Mouse (Mus musculus) hindbrain, embryonic 14.5 days (tissue): ENCODE data around the gene Prtg. TPM values are rescaled to one million over a fixed set of nuclear protein-coding genes. Genes with fewer than 3 reads are reported as not detected.
A peak's percentile ranks its signal among the peaks of the same experiment; 100 is the strongest.

Experiments
- ATAC-seq: fragments of 200-750 bp; cut with Nextera tagmentation; 2 replicates; pipeline ENCODE4 v1.8.0; 2017; ENCODE audit warnings: moderate number of reproducible peaks, mild to moderate bottlenecking, moderate TSS enrichment, moderate library complexity; ENCODE audit not compliant: low FRiP score
- DNase-seq: peaks from one replicate; pipeline ENCODE4 v3.0.0-alpha.2; 2015; ENCODE audit warnings: low spot score
- H3K27ac ChIP-seq: fragments of 300-500 bp; sonication (generic); 2 replicates; pipeline ENCODE4 v1.5.1; 2014; ENCODE audit warnings: mild to moderate bottlenecking, moderate library complexity
- H3K27me3 ChIP-seq: fragments of 300-500 bp; sonication (generic); 2 replicates; pipeline ENCODE4 v1.6.1; 2014; ENCODE audit warnings: mild to moderate bottlenecking, low read length, mixed read lengths; ENCODE audit not compliant: control insufficient read depth, insufficient read depth
- H3K36me3 ChIP-seq: fragments of 300-500 bp; sonication (generic); replicated peaks from 2 replicates; pipeline ENCODE4 v1.6.1; 2014; ENCODE audit not compliant: control insufficient read depth, insufficient read depth
- H3K4me1 ChIP-seq: fragments of 300-500 bp; sonication (generic); replicated peaks from 2 replicates; pipeline ENCODE4 v1.6.1; 2014; ENCODE audit warnings: antibody characterized with exemption, low read length, mixed read lengths; ENCODE audit not compliant: control insufficient read depth, insufficient read depth
- H3K4me2 ChIP-seq: fragments of 300-500 bp; sonication (generic); replicated peaks from 2 replicates; pipeline ENCODE4 v1.6.1; 2014; ENCODE audit warnings: mild to moderate bottlenecking, moderate library complexity
- H3K4me3 ChIP-seq: fragments of 300-500 bp; sonication (generic); replicated peaks from 2 replicates; pipeline ENCODE4 v1.5.1; 2014; ENCODE audit warnings: mild to moderate bottlenecking, low read length
- H3K9ac ChIP-seq: fragments of 300-500 bp; sonication (generic); 2 replicates; pipeline ENCODE4 v1.6.1; 2014
- H3K9me3 ChIP-seq: fragments of 300-500 bp; sonication (generic); 2 replicates; pipeline ENCODE4 v1.6.1; 2016; ENCODE audit warnings: low read length; ENCODE audit not compliant: control insufficient read depth
- WGBS: fragments of 180-500 bp; shearing (Covaris S2); extraction: QIAGEN DNeasy Blood & Tissue Kit; methylation state at CpG from one replicate; pipeline ENCODE4 v1.1.7; 2014; 5-methylcytosine and 5-hydroxymethylcytosine counted together
- polyA plus RNA-seq: library from polyadenylated mRNA; unstranded; fragments of >200 nt; fragmentation: Nextera tagmentation; extraction: Ambion mirVana; gene quantifications from 2 replicates; pipeline ENCODE4 v1.2.1, GENCODE M21; 2014

Prtg gene
- polyA plus RNA-seq, 1 experiment from 2014 or later, result 0.98 TPM

DNA sequence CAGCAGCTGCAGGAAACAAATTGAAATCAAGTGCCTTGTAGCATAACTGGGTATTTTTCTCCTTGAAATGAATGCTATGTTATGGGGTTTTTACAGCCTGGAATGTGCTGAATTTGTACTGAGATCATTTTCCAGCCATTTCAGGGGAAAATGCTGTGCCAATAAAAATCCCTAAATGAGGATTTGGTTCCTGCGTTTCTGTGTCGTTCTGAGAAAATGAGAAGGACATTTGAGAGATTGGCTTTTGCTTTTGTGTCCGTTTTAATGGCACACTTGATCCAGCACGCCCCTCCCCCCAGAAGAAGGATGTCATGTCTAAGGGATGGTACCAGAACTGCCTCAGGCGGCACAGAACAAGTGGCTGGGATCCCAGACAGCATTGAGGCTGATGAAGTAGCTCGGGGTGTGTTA, 100.0 kb downstream of the Prtg start:
- DNase-seq (no peak), ATAC-seq (no peak)
- Histone ChIP-seq H3K27ac (peak overlapping the region; percentile 14; the same call in 1 of the 2 replicates), H3K9me3 (no peaks in the 10 kb centered on the region), H3K4me2 (no peak overlapping the region), H3K9ac (0 out of 2 replicates have a peak overlapping the region, but pooled peaks have one; percentile 28), H3K27me3 (no peaks in the 10 kb centered on the region), H3K4me3 (no peak overlapping the region), H3K4me1 (no peaks in the 10 kb centered on the region), H3K36me3 (no peaks in the 10 kb centered on the region)
- 74% methylated on average over 6 of the region's 6 CpGs for WGBS

DNA sequence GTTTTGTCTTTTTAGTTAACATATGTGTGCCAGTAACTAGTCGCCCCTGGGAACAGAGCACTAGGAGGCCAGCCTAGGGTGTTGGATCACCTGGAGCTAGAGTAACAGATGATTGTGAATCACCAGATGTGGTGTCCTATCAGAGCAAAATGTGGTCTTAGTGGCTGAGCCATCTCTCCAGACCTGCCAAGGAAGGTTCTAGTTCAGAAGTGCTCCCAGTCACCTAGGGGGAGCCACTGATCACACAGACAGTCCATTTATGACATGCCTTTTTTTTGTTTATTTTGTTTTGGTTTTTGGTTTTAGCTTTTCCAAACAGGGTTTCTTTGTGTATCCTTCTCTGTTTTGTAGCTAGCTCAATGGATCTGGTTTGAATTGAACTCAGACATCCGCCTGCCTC, 104.7 kb downstream of the Prtg start:
- no peaks in the 10 kb centered on the region for H3K9me3 ChIP-seq
- H3K36me3 ChIP-seq, result no peaks in the 10 kb centered on the region
- no peaks in the 10 kb centered on the region for H3K4me1 ChIP-seq
- H3K9ac ChIP-seq, result no peak overlapping the region
- H3K27me3 ChIP-seq, result no peaks in the 10 kb centered on the region
- H3K4me2 ChIP-seq, result no peak overlapping the region
- no peak overlapping the region for H3K27ac ChIP-seq
- DNase-seq (no peak), ATAC-seq (no peak)
- no peak overlapping the region for H3K4me3 ChIP-seq
- 93% methylated on average over 2 of the region's 2 CpGs for WGBS

DNA sequence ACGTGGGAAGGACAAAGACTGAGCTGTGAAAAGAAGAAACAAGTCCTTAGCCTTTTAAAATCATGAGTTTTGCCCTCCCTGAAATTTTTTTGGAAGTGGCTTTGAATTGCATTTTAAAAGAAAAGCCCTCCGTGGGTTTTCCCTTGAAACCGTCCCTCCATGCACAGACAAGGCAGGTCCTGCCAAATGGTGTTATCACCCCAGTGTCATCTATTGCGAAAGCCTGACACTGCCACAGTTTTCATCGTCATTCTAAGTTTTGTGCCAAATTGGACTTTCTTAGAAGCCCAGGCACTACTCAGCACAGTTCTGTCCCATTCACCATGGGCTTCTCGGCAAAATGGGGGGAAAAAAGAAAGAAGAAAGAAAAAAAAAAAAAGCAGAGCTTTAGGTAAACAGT, 106.9 kb downstream of the Prtg start:
- H3K27ac ChIP-seq, result no peak overlapping the region
- no peak overlapping the region for H3K4me2 ChIP-seq
- ATAC-seq (no peak), DNase-seq (no peak)
- H3K27me3 ChIP-seq, result no peaks in the 10 kb centered on the region
- no peaks in the 10 kb centered on the region for H3K36me3 ChIP-seq
- H3K9ac ChIP-seq, result no peak overlapping the region
- H3K4me1 ChIP-seq, result no peaks in the 10 kb centered on the region
- no peak overlapping the region for H3K4me3 ChIP-seq
- no peaks in the 10 kb centered on the region for H3K9me3 ChIP-seq
- WGBS, result 79% methylated on average over 6 of the region's 6 CpGs

GRCm38 (mm10) chr9:72915728-72916127, 109.1 kb downstream of the Prtg start:
- Histone ChIP-seq H3K27ac (no peak overlapping the region), H3K4me1 (no peaks in the 10 kb centered on the region), H3K4me2 (no peak overlapping the region), H3K9me3 (no peaks in the 10 kb centered on the region), H3K9ac (no peak overlapping the region), H3K4me3 (no peak overlapping the region), H3K36me3 (no peaks in the 10 kb centered on the region), H3K27me3 (no peaks in the 10 kb centered on the region)
- WGBS, result 70% methylated on average over 7 of the region's 7 CpGs
- no peak for ATAC-seq
- no peak for DNase-seq

DNA sequence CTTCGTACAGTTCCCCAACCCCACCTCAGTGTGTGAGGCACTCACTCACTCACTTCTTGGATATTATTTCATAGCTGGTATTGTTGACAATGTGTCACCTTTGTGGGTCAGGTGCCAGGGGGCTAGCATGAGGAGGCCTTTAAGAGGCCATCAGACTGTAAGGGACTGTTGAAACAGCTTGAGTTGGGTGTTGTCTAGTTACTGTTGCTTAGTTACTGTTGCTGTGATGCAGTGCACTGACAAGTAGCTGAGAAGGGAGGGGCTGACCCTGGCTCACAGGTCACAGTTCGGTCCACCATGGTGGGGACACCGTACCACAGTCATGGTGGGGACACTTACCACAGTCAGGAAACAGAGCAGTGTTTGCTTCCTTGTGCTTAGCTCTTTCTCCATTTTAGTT, 116.4 kb downstream of the Prtg start:
- no peaks in the 10 kb centered on the region for H3K36me3 ChIP-seq
- 63% methylated on average over 3 of the region's 3 CpGs for WGBS
- peaks cover 22% of the 10 kb centered on the region for H3K4me1 ChIP-seq
- DNase-seq (no peak), ATAC-seq (no peak)
- no peak overlapping the region for H3K4me2 ChIP-seq
- H3K9ac ChIP-seq, result no peak overlapping the region
- H3K4me3 ChIP-seq, result no peak overlapping the region
- no peak overlapping the region for H3K27ac ChIP-seq
- no peaks in the 10 kb centered on the region for H3K9me3 ChIP-seq
- H3K27me3 ChIP-seq, result no peaks in the 10 kb centered on the region

DNA sequence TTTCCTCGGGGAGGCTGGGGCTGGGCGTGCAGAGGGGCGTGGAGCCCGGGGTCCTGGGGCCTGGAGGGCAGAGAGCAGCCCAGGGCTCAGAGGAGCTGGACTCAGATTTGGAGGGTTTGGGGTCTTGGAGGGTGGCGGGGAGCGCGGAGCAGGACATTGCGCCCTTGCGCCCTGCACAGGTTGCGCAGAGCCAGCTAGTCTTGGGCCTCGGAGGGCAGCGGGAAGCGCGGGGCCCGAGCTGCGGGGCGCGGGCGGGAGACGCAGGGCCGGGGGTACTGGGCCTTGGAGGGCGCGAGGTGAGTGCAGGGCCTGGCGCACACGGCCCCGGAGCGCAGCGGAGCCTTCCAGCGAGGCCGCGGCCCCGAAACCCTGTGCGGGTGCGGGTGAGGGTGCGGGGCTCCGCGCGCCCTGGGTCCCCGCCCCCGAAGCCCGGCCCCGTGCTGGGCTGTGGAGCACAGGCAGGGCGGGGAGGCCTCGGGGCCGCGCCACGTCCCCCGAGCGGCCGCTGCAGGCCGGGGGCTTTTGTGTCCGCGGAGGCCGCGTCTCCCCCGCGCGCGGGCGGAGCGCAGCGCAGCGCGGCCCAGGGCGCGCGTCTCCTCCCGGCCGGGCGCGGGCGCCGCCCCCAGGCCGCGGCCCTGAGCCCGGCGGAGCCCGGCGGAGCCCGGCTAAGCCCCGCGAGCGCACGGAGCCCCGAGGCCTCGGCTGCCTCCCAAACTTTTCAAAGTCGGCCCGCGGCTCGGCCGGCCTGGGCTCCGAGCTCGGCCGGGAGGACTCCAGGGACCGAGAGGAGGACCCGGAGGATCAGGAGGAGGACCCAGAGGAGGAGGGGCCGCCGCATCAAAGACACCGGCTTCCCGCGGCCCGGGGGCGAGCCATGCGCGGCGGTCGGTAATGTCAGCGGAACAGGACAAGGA, 118.6 kb downstream of the Prtg start, which contains the start of gene Pygo1:
Gene Pygo1 (plus strand): TSS at position 625 of the 914 bp plus-strand sequence.
- no peaks in the 10 kb centered on the region for H3K9me3 ChIP-seq
- peak within 1 kb of the TSS; percentile 79 for H3K27ac ChIP-seq
- H3K4me3 ChIP-seq, result peak within 1 kb of the TSS; percentile 79
- H3K9ac ChIP-seq, result peak within 1 kb of the TSS; percentile 93
- under 1% methylated on average over 94 of the region's 108 CpGs for WGBS
- ATAC-seq, result peak; percentile 88
- H3K27me3 ChIP-seq, result no peaks in the 10 kb centered on the region
- H3K4me2 ChIP-seq, result peak within 1 kb of the TSS; percentile 97
- peaks cover 24% of the 10 kb centered on the region for H3K4me1 ChIP-seq
- 0 out of 2 replicates have a peak, but pooled peaks cover 3% of the 10 kb centered on the region for H3K36me3 ChIP-seq
- DNase-seq, result peak; percentile 48

- no peaks in the 10 kb centered on the region for H3K27me3 ChIP-seq
- peak overlapping the region; percentile 79 for H3K4me3 ChIP-seq
- peak overlapping the region; percentile 97 for H3K4me2 ChIP-seq
- DNase-seq, result no peak
- no peaks in the 10 kb centered on the region for H3K9me3 ChIP-seq
- ATAC-seq, result peak; percentile 56; the same call in 1 of the 2 replicates
- peaks cover 24% of the 10 kb centered on the region for H3K4me1 ChIP-seq
- 3% methylated on average over 20 of the region's 20 CpGs for WGBS
- H3K9ac ChIP-seq, result peak overlapping the region; percentile 93
- H3K27ac ChIP-seq, result peak overlapping the region; percentile 79
- 0 out of 2 replicates have a peak, but pooled peaks cover 3% of the 10 kb centered on the region for H3K36me3 ChIP-seq
Observed at GRCm38 (mm10) chr9:72925935-72926258, 119.2 kb downstream of the Prtg start.

DNA sequence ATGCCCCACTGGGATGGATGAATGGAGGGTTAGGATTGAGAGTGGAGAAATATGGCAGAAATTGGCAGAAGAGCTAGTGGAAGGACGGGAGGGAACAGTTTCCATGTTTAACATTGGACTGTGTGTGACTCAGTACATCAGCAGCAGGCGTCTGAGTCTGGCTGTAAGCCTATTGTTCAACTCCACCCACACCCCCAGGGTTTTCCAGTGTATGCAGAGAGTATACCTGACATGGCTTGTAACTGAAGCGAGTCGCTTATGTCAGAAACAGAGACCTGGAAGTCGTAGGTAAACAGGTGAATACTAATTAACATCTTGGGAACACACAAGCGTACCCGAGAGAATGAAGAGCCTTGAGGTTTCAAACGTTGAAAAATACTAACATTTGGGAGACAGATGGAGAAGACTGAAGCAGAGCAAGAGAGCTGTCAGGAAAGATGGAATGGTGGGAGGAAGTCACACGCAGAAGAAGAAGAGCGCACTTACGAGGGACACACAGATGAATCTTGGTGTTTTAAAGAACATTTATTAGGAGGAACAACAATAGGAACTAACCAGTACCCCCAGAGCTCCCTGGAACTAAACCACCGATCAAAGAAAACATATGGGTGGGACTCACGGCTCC, 124.6 kb downstream of the Prtg start:
- Histone ChIP-seq H3K27me3 (no peaks in the 10 kb centered on the region), H3K4me1 (peaks cover 19% of the 10 kb centered on the region), H3K9ac (no peak overlapping the region), H3K27ac (no peak overlapping the region), H3K4me3 (no peak overlapping the region), H3K36me3 (0 out of 2 replicates have a peak, but pooled peaks cover 10% of the 10 kb centered on the region), H3K4me2 (no peak overlapping the region), H3K9me3 (no peaks in the 10 kb centered on the region)
- DNase-seq (no peak), ATAC-seq (no peak)
- WGBS, result 83% methylated on average over 13 of the region's 13 CpGs

GRCm38 (mm10) chr9:72935309-72935708, 128.6 kb downstream of the Prtg start:
- WGBS, result 92% methylated on average over 4 of the region's 4 CpGs
- Histone ChIP-seq H3K9ac (no peak overlapping the region), H3K4me3 (no peak overlapping the region), H3K36me3 (0 out of 2 replicates have a peak, but pooled peaks cover 8% of the 10 kb centered on the region), H3K27me3 (no peaks in the 10 kb centered on the region), H3K27ac (no peak overlapping the region), H3K9me3 (no peaks in the 10 kb centered on the region), H3K4me2 (no peak overlapping the region), H3K4me1 (no peaks in the 10 kb centered on the region)
- ATAC-seq (no peak), DNase-seq (no peak)
